Mouse (Mus musculus) hindbrain, embryonic 12.5 days (tissue): ENCODE results near the gene Gna14. TPM values are rescaled to one million over a fixed set of nuclear protein-coding genes. Genes with fewer than 3 reads are reported as not detected.

ENCODE experiments used
- ATAC-seq: fragments of 200-750 bp; cut with Nextera tagmentation; 2 replicates; pipeline ENCODE4 v1.8.0; 2017; ENCODE audit warnings: moderate TSS enrichment; ENCODE audit not compliant: low FRiP score
- H3K27ac ChIP-seq: fragments of 300-500 bp; sonication (generic); 2 replicates; pipeline ENCODE4 v1.5.1; 2016; ENCODE audit warnings: mild to moderate bottlenecking
- H3K27me3 ChIP-seq: fragments of 300-500 bp; sonication (generic); 2 replicates; pipeline ENCODE4 v1.6.1; 2016; ENCODE audit warnings: mild to moderate bottlenecking
- H3K36me3 ChIP-seq: fragments of 300-500 bp; sonication (generic); 2 replicates; pipeline ENCODE4 v1.6.1; 2016; ENCODE audit warnings: mild to moderate bottlenecking
- H3K4me1 ChIP-seq: fragments of 300-500 bp; sonication (generic); 2 replicates; pipeline ENCODE4 v1.6.1; 2016
- H3K4me2 ChIP-seq: fragments of 300-500 bp; sonication (generic); replicated peaks from 2 replicates; pipeline ENCODE4 v1.6.1; 2016; ENCODE audit warnings: mild to moderate bottlenecking
- H3K4me3 ChIP-seq: fragments of 300-500 bp; sonication (generic); 2 replicates; pipeline ENCODE4 v1.5.1; 2016; ENCODE audit warnings: mild to moderate bottlenecking
- H3K9ac ChIP-seq: fragments of 300-500 bp; sonication (generic); 2 replicates; pipeline ENCODE4 v1.6.1; 2016; ENCODE audit warnings: mild to moderate bottlenecking, moderate library complexity
- H3K9me3 ChIP-seq: fragments of 300-500 bp; sonication (generic); replicated peaks from 2 replicates; pipeline ENCODE4 v1.6.1; 2016; ENCODE audit warnings: mild to moderate bottlenecking
- WGBS: fragments of 180-500 bp; shearing (Covaris S2); methylation state at CpG from one replicate; pipeline ENCODE4 v1.1.7; 2016; 5-methylcytosine and 5-hydroxymethylcytosine counted together
- polyA plus RNA-seq: library from polyadenylated mRNA; unstranded; fragments of >200 nt; fragmentation: Nextera tagmentation; extraction: Ambion mirVana; gene quantifications from 2 replicates; pipeline ENCODE4 v1.2.1, GENCODE M21; 2016

Gene Gna14
- polyA plus RNA-seq, 1 experiment from 2014 or later, result 0.80 TPM

GRCm38 (mm10) chr19:16624994-16625393 lies 189.4 kb downstream of the Gna14 start:
- ATAC-seq, result no peak
- H3K9me3 ChIP-seq, result no peaks in the 10 kb centered on the region
- no peak overlapping the region for H3K27ac ChIP-seq
- H3K4me1 ChIP-seq, result 0 out of 2 replicates have a peak, but pooled peaks cover 3% of the 10 kb centered on the region
- no peak overlapping the region for H3K4me3 ChIP-seq
- no peak overlapping the region for H3K4me2 ChIP-seq
- H3K9ac ChIP-seq, result no peak overlapping the region
- H3K36me3 ChIP-seq, result no peaks in the 10 kb centered on the region
- no peaks in the 10 kb centered on the region for H3K27me3 ChIP-seq

DNA sequence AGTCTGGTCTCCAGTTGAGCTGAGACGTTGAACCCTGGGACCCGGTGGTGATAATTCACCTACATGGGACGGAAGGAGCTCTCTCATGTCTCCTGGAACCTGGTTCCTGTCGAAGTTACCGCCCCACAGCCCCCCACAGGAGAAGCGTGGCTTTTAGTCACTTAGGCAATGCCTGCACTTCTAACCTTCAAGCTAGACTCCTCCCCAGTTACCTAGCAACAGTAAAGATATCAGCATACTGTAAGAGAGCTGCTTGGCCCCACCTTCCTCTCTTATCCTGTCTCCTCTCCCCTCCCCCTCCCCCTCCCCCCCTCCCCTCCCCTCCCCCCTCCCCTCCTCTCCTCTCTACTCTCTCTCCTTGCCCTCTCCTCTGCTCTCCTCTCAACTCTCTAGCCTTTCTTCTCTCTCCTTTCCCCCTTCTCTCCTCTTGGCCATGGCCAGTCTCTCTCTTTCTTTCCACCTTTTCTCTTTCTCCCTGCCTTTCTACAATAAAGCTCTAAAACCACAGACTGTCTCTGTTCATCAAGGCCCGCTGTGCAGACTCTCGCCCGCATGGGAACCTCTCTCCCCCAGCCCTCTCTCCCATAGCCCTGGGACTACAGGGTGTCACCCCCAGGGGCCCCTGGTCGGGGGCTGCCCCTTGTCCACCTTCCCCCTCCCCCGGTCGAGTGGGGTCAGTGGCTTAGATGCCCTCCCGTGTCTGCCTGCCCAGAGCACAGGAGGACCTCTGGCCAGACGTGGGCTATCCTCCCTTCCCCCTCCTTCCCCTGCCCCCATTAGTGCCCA lies 190.2 kb downstream of the Gna14 start:
- Histone ChIP-seq H3K36me3 (no peaks in the 10 kb centered on the region), H3K4me1 (0 out of 2 replicates have a peak, but pooled peaks cover 3% of the 10 kb centered on the region), H3K27me3 (no peaks in the 10 kb centered on the region), H3K9me3 (no peaks in the 10 kb centered on the region), H3K4me2 (no peak overlapping the region), H3K4me3 (no peak overlapping the region), H3K27ac (no peak overlapping the region), H3K9ac (no peak overlapping the region)
- 25% methylated on average over 14 of the region's 14 CpGs for WGBS
- 0 out of 2 replicates have a peak, but pooled peaks have one; percentile 16 for ATAC-seq
